Mouse (Mus musculus): ENCODE data around the gene Nfkb1. TPM values are rescaled to one million over a fixed set of nuclear protein-coding genes. Genes with fewer than 3 reads are reported as not detected.

Nfkb1 gene
- polyA plus RNA-seq (2014; fragmentation: Nextera tagmentation; extraction: Ambion mirVana) = 7.6 and 8.7 TPM in 2 replicates

GRCm38 (mm10) chr3:135691191-135692131 is at the start of gene Nfkb1:
TSS of gene Nfkb1 (minus strand) at chr3:135691547.
- H3K27me3 ChIP-seq (ENCODE audit: control insufficient read depth, insufficient read depth, low read length) = no peaks in the 10 kb centered on the region
- peak within 1 kb of the TSS; percentile 80 for H3K4me3 ChIP-seq (replicated peaks; ENCODE audit: low read depth, low read length)
- no peaks in the 10 kb centered on the region for H3K36me3 ChIP-seq (ENCODE audit: control insufficient read depth, insufficient read depth, low read length)
- peak within 1 kb of the TSS; percentile 93 for H3K9ac ChIP-seq (replicated peaks; ENCODE audit: low read length)
- peaks cover 13% of the 10 kb centered on the region; the same call in 1 of the 2 replicates for H3K4me1 ChIP-seq (ENCODE audit: control insufficient read depth, insufficient read depth, low read length)
- H3K27ac ChIP-seq (replicated peaks; ENCODE audit: low read depth, low read length) = peak within 1 kb of the TSS; percentile 90
- under 1% methylated on average over 60 of the region's 102 CpGs for WGBS
- peak within 1 kb of the TSS; percentile 79 for H3K4me2 ChIP-seq (ENCODE audit: low read length)
- peak; percentile 85 for ATAC-seq (ENCODE audit: low FRiP score, low TSS enrichment)
- DNase-seq = peak; percentile 79
- H3K9me3 ChIP-seq (ENCODE audit: control insufficient read depth, low read length) = no peaks in the 10 kb centered on the region

GRCm38 (mm10) chr3:135740711-135741110 is 49.4 kb upstream of the Nfkb1 start:
- Histone ChIP-seq H3K9me3 (ENCODE audit: control insufficient read depth, low read length) (no peaks in the 10 kb centered on the region), H3K4me3 (replicated peaks; ENCODE audit: low read depth, low read length) (no peak overlapping the region), H3K4me2 (ENCODE audit: low read length) (no peak overlapping the region), H3K27me3 (ENCODE audit: control insufficient read depth, insufficient read depth, low read length) (no peaks in the 10 kb centered on the region), H3K27ac (replicated peaks; ENCODE audit: low read depth, low read length) (no peak overlapping the region), H3K9ac (replicated peaks; ENCODE audit: low read length) (no peak overlapping the region), H3K4me1 (ENCODE audit: control insufficient read depth, insufficient read depth, low read length) (no peaks in the 10 kb centered on the region), H3K36me3 (ENCODE audit: control insufficient read depth, insufficient read depth, low read length) (no peaks in the 10 kb centered on the region)
- ATAC-seq (ENCODE audit: low FRiP score, low TSS enrichment) = no peak
- WGBS = 89% methylated on average over 8 of the region's 8 CpGs
- DNase-seq = no peak

GRCm38 (mm10) chr3:135734736-135735135 is 43.4 kb upstream of the Nfkb1 start:
- no peak for ATAC-seq (ENCODE audit: low FRiP score, low TSS enrichment)
- H3K4me1 ChIP-seq (ENCODE audit: control insufficient read depth, insufficient read depth, low read length) = no peaks in the 10 kb centered on the region
- H3K36me3 ChIP-seq (ENCODE audit: control insufficient read depth, insufficient read depth, low read length) = no peaks in the 10 kb centered on the region
- H3K9ac ChIP-seq (replicated peaks; ENCODE audit: low read length) = no peak overlapping the region
- WGBS = 76% methylated on average over 1 of the region's 1 CpGs
- H3K27ac ChIP-seq (replicated peaks; ENCODE audit: low read depth, low read length) = no peak overlapping the region
- no peaks in the 10 kb centered on the region for H3K27me3 ChIP-seq (ENCODE audit: control insufficient read depth, insufficient read depth, low read length)
- no peaks in the 10 kb centered on the region for H3K9me3 ChIP-seq (ENCODE audit: control insufficient read depth, low read length)
- no peak overlapping the region for H3K4me2 ChIP-seq (ENCODE audit: low read length)
- DNase-seq = no peak
- H3K4me3 ChIP-seq (replicated peaks; ENCODE audit: low read depth, low read length) = no peak overlapping the region

- WGBS = 92% methylated on average over 10 of the region's 10 CpGs
- H3K4me1 ChIP-seq (ENCODE audit: control insufficient read depth, insufficient read depth, low read length) = no peaks in the 10 kb centered on the region
- no peak overlapping the region for H3K4me3 ChIP-seq (replicated peaks; ENCODE audit: low read depth, low read length)
- no peak for DNase-seq
- ATAC-seq (ENCODE audit: low FRiP score, low TSS enrichment) = no peak
- no peaks in the 10 kb centered on the region for H3K9me3 ChIP-seq (ENCODE audit: control insufficient read depth, low read length)
- no peaks in the 10 kb centered on the region for H3K36me3 ChIP-seq (ENCODE audit: control insufficient read depth, insufficient read depth, low read length)
- no peak overlapping the region for H3K4me2 ChIP-seq (ENCODE audit: low read length)
- H3K27me3 ChIP-seq (ENCODE audit: control insufficient read depth, insufficient read depth, low read length) = no peaks in the 10 kb centered on the region
- H3K9ac ChIP-seq (replicated peaks; ENCODE audit: low read length) = no peak overlapping the region
- no peak overlapping the region for H3K27ac ChIP-seq (replicated peaks; ENCODE audit: low read depth, low read length)
Measured at GRCm38 (mm10) chr3:135732747-135733445, 41.5 kb upstream of the Nfkb1 start.

- Histone ChIP-seq H3K9me3 (ENCODE audit: control insufficient read depth, low read length) (no peaks in the 10 kb centered on the region), H3K4me3 (replicated peaks; ENCODE audit: low read depth, low read length) (no peak overlapping the region), H3K36me3 (ENCODE audit: control insufficient read depth, insufficient read depth, low read length) (no peaks in the 10 kb centered on the region), H3K27me3 (ENCODE audit: control insufficient read depth, insufficient read depth, low read length) (no peaks in the 10 kb centered on the region), H3K4me2 (ENCODE audit: low read length) (peak overlapping the region; percentile 27; the same call in 1 of the 2 replicates), H3K9ac (replicated peaks; ENCODE audit: low read length) (no peak overlapping the region), H3K4me1 (ENCODE audit: control insufficient read depth, insufficient read depth, low read length) (no peaks in the 10 kb centered on the region), H3K27ac (replicated peaks; ENCODE audit: low read depth, low read length) (no peak overlapping the region)
- peak; percentile 99 for DNase-seq
- WGBS = 41% methylated on average over 17 of the region's 17 CpGs
- ATAC-seq (ENCODE audit: low FRiP score, low TSS enrichment) = peak; percentile 80
Measured at GRCm38 (mm10) chr3:135731292-135732047, 40.1 kb upstream of the Nfkb1 start.

- 49% methylated on average over 9 of the region's 9 CpGs for WGBS
- no peak overlapping the region for H3K9ac ChIP-seq (replicated peaks; ENCODE audit: low read length)
Measured at GRCm38 (mm10) chr3:135730790-135731189, 39.4 kb upstream of the Nfkb1 start.

GRCm38 (mm10) chr3:135729575-135729974 is 38.2 kb upstream of the Nfkb1 start:
- ATAC-seq (ENCODE audit: low FRiP score, low TSS enrichment) = no peak
- Histone ChIP-seq H3K4me2 (ENCODE audit: low read length) (no peak overlapping the region), H3K27me3 (ENCODE audit: control insufficient read depth, insufficient read depth, low read length) (no peaks in the 10 kb centered on the region)

More at GRCm38 (mm10) chr3:135730790-135731189, 39.4 kb upstream of the Nfkb1 start:
- H3K4me1 ChIP-seq (ENCODE audit: control insufficient read depth, insufficient read depth, low read length) = no peaks in the 10 kb centered on the region
- peak; percentile 67 for DNase-seq
- H3K27me3 ChIP-seq (ENCODE audit: control insufficient read depth, insufficient read depth, low read length) = no peaks in the 10 kb centered on the region
- ATAC-seq (ENCODE audit: low FRiP score, low TSS enrichment) = peak; percentile 68
- peak overlapping the region; percentile 27 for H3K4me2 ChIP-seq (ENCODE audit: low read length)
- no peak overlapping the region for H3K27ac ChIP-seq (replicated peaks; ENCODE audit: low read depth, low read length)
- H3K36me3 ChIP-seq (ENCODE audit: control insufficient read depth, insufficient read depth, low read length) = no peaks in the 10 kb centered on the region
- no peak overlapping the region for H3K4me3 ChIP-seq (replicated peaks; ENCODE audit: low read depth, low read length)
- H3K9me3 ChIP-seq (ENCODE audit: control insufficient read depth, low read length) = no peaks in the 10 kb centered on the region

GRCm38 (mm10) chr3:135728900-135729299 is 37.6 kb upstream of the Nfkb1 start:
- H3K9ac ChIP-seq (replicated peaks; ENCODE audit: low read length) = no peak overlapping the region
- H3K27ac ChIP-seq (replicated peaks; ENCODE audit: low read depth, low read length) = no peak overlapping the region
- H3K27me3 ChIP-seq (ENCODE audit: control insufficient read depth, insufficient read depth, low read length) = no peaks in the 10 kb centered on the region
- H3K4me2 ChIP-seq (ENCODE audit: low read length) = no peak overlapping the region
- 72% methylated on average over 6 of the region's 6 CpGs for WGBS
- H3K36me3 ChIP-seq (ENCODE audit: control insufficient read depth, insufficient read depth, low read length) = no peaks in the 10 kb centered on the region
- no peak for DNase-seq
- H3K9me3 ChIP-seq (ENCODE audit: control insufficient read depth, low read length) = no peaks in the 10 kb centered on the region
- ATAC-seq (ENCODE audit: low FRiP score, low TSS enrichment) = no peak
- H3K4me3 ChIP-seq (replicated peaks; ENCODE audit: low read depth, low read length) = no peak overlapping the region
- no peaks in the 10 kb centered on the region for H3K4me1 ChIP-seq (ENCODE audit: control insufficient read depth, insufficient read depth, low read length)

More at GRCm38 (mm10) chr3:135729575-135729974, 38.2 kb upstream of the Nfkb1 start:
- WGBS = 80% methylated on average over 5 of the region's 5 CpGs
- Histone ChIP-seq H3K27ac (replicated peaks; ENCODE audit: low read depth, low read length) (no peak overlapping the region), H3K4me3 (replicated peaks; ENCODE audit: low read depth, low read length) (no peak overlapping the region), H3K4me1 (ENCODE audit: control insufficient read depth, insufficient read depth, low read length) (no peaks in the 10 kb centered on the region), H3K9ac (replicated peaks; ENCODE audit: low read length) (no peak overlapping the region), H3K9me3 (ENCODE audit: control insufficient read depth, low read length) (no peaks in the 10 kb centered on the region), H3K36me3 (ENCODE audit: control insufficient read depth, insufficient read depth, low read length) (no peaks in the 10 kb centered on the region)
- DNase-seq = no peak

All from midbrain, embryonic 14.5 days (tissue).